14 mouse cellular contexts compared by ENCODE assay signal in the genomic region with DNA sequence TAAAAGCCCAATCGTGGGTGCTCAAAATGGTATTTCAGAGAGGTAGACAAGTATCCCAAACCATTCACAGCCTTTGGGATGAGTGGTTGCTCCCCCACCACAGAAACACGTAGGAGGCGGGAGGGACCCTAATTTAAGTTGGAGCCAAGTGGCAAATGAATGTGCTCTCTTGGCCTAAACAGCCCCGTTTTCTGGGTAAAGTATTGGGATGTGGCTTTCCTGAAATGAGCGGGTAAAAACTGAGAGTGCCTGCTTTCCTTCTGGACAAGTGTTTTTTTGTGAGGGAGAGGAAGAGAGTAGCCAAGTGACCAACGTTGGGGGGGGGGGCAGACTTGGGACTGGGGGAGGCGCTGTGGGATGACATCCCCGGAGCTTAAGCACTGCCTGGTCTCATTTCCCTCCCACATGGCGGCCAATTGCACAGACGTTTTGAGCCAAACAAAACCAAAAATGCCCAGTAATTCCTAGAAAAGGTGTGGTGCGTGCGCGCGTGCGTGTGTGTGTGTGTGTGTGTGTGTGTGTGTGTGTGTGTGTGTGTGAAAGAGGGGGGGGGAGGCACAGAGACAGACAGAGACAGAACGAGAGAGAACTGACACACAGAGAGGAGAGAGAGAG. TPM values are rescaled to one million over a fixed set of nuclear protein-coding genes. Genes with fewer than 3 reads are reported as not detected.
DNase-seq lines count a peak whose midpoint lies in the region; ATAC-seq and TF ChIP-seq lines count a peak whose summit lies in the region.
"Had no signal": no experiment of that assay in that cellular context is flagged by ENCODE, and none has a peak within 500 bp of the region (broad histone marks: within the 10 kb centered on the region; RNA-seq: fewer than 3 reads in every experiment).

No protein-coding gene starts in this region.

- H3K4me1 ChIP-seq in kidney, adult 2 months (ENCODE audit: control insufficient read depth, insufficient read depth, low read length): peaks cover 8% of the 10 kb centered on the region; the same call in 1 of the 2 replicates
- peaks cover 10% of the 10 kb centered on the region for H3K4me1 ChIP-seq in embryonic facial prominence, embryonic 10.5 days
- peaks cover 5% of the 10 kb centered on the region; the same call in 1 of the 2 replicates for H3K4me1 ChIP-seq in hindbrain, embryonic 16.5 days (ENCODE audit: control insufficient read depth, insufficient read depth, low read depth, low read length)

- no peak overlapping the region for H3K9ac ChIP-seq in hindbrain, embryonic 16.5 days (ENCODE audit: low read depth, low read length)
- H3K9ac ChIP-seq: forebrain, embryonic 12.5 days had no signal

- 3% methylated on average over 16 of the region's 16 CpGs for WGBS in kidney, adult 2 months
- 1% methylated on average over 16 of the region's 16 CpGs for WGBS in embryonic facial prominence, embryonic 10.5 days
- WGBS in hindbrain, embryonic 16.5 days: under 1% methylated on average over 16 of the region's 16 CpGs

- intact Hi-C loops in left cerebral cortex, postnatal 10 days (cut with DNase I): no loop called here

- TF ChIP-seq POLR2A in kidney, adult 2 months (IDR thresholded peaks at IDR 0.05; ENCODE audit: low read depth, low read length): no peak

- H3K27ac ChIP-seq in kidney, adult 2 months (ENCODE audit: insufficient read depth, low read depth, low read length): peak overlapping the region; percentile 99
- no peak overlapping the region for H3K27ac ChIP-seq in embryonic facial prominence, embryonic 10.5 days (replicated peaks)
- H3K27ac ChIP-seq in hindbrain, embryonic 16.5 days (ENCODE audit: low read depth, low read length): no peak overlapping the region
- H3K27ac ChIP-seq: forebrain, embryonic 12.5 days had no signal

- H3K36me3 ChIP-seq in kidney, adult 2 months (ENCODE audit: control insufficient read depth, insufficient read depth, low read length): no peaks in the 10 kb centered on the region
- no peaks in the 10 kb centered on the region for H3K36me3 ChIP-seq in embryonic facial prominence, embryonic 10.5 days (replicated peaks)
- no peaks in the 10 kb centered on the region for H3K36me3 ChIP-seq in hindbrain, embryonic 16.5 days (ENCODE audit: control insufficient read depth, insufficient read depth, low read length)
- H3K36me3 ChIP-seq: forebrain, embryonic 12.5 days had no signal

- peak overlapping the region; percentile 97 for H3K4me3 ChIP-seq in kidney, adult 2 months (ENCODE audit: insufficient read depth, low read depth, low read length)
- no peak overlapping the region for H3K4me3 ChIP-seq in embryonic facial prominence, embryonic 10.5 days
- no peak overlapping the region for H3K4me3 ChIP-seq in hindbrain, embryonic 16.5 days (ENCODE audit: low read length)

- no peaks in the 10 kb centered on the region for H3K9me3 ChIP-seq in embryonic facial prominence, embryonic 10.5 days
- H3K9me3 ChIP-seq in hindbrain, embryonic 16.5 days (ENCODE audit: control insufficient read depth, low read length): no peaks in the 10 kb centered on the region
- H3K9me3 ChIP-seq: forebrain, embryonic 12.5 days had no signal

- DNase-seq in kidney, adult 2 months: peak; percentile 54
- DNase-seq in kidney, adult 11 months: no peak
- DNase-seq in embryonic facial prominence, embryonic 10.5 days (ENCODE audit: low spot score): peak; percentile 38
- DNase-seq in neural tube, embryonic 10.5 days (ENCODE audit: extremely low spot score, low spot score): peak; percentile 58
- no peak for DNase-seq in left cerebral cortex, postnatal 10 days (ENCODE audit: extremely low spot score in 1 of 2, low spot score in 2 of 2)
- no peak for DNase-seq in thymus, postnatal 10 days (ENCODE audit: low spot score in 2 of 2)
- DNase-seq: heart, postnatal 10 days; lung, postnatal 36 days; retina, postnatal 1 day had no signal

- no peak for ATAC-seq in hindbrain, embryonic 16.5 days

- no peaks in the 10 kb centered on the region for H3K27me3 ChIP-seq in kidney, adult 2 months (replicated peaks; ENCODE audit: control insufficient read depth, insufficient read depth, low read length)
- peaks cover 100% of the 10 kb centered on the region for H3K27me3 ChIP-seq in embryonic facial prominence, embryonic 10.5 days (replicated peaks; ENCODE audit: low read depth, poor library complexity, severe bottlenecking)
- peaks cover 63% of the 10 kb centered on the region for H3K27me3 ChIP-seq in hindbrain, embryonic 16.5 days (replicated peaks; ENCODE audit: control insufficient read depth, insufficient read depth, low read length)

- H3K4me2 ChIP-seq in hindbrain, embryonic 16.5 days (ENCODE audit: low read length): peak overlapping the region; percentile 14; the same call in 1 of the 2 replicates

- no peak for TF ChIP-seq CTCF in kidney, adult 2 months (conservative IDR thresholded peaks at IDR 0.05; ENCODE audit: insufficient read depth, insufficient read length, low read depth, low read length)

RNA-seq across cellular contexts. Expression of a gene that starts 0.7 kb away (rescaled TPM):
- polyA plus RNA-seq in kidney, adult 2 months (2012; rRNA removed): 10.2 and 10.7 TPM in 2 replicates
- polyA plus RNA-seq in embryonic facial prominence, embryonic 10.5 days (2016; fragmentation: Nextera tagmentation; extraction: Ambion mirVana): 1.7 and 6.9 TPM in 2 replicates
- 43.8 and 48.0 TPM in 2 replicates for polyA plus RNA-seq in hindbrain, embryonic 16.5 days (2015; fragmentation: Nextera tagmentation; extraction: Ambion mirVana)
- total RNA-seq in left cerebral cortex, postnatal 10 days (2021): not detected
- total RNA-seq: heart, postnatal 10 days; layer of hippocampus, adult 18-20 months; liver, adult 2 months had no signal
- polyA plus RNA-seq: cortical plate, adult 2 months; forebrain, embryonic 12.5 days; liver, adult 2 months had no signal

RNA-seq across cellular contexts. Expression of a gene that starts 0.7 kb away (rescaled TPM):
- 20.3 and 31.4 TPM in 2 replicates for polyA plus RNA-seq in kidney, adult 2 months (2012; rRNA removed)
- not detected in 2 replicates for polyA plus RNA-seq in embryonic facial prominence, embryonic 10.5 days (2016; fragmentation: Nextera tagmentation; extraction: Ambion mirVana)
- polyA plus RNA-seq in hindbrain, embryonic 16.5 days (2015; fragmentation: Nextera tagmentation; extraction: Ambion mirVana): 2.2 and 2.3 TPM in 2 replicates
- total RNA-seq in left cerebral cortex, postnatal 10 days (2021): not detected
- total RNA-seq: layer of hippocampus, adult 18-20 months had no signal
- polyA plus RNA-seq: cortical plate, adult 2 months; forebrain, embryonic 12.5 days had no signal

RNA-seq across cellular contexts. Expression of a gene that starts 6.6 kb away (rescaled TPM):
- polyA plus RNA-seq in kidney, adult 2 months (2012; rRNA removed): 45.8 and 46.2 TPM in 2 replicates
- not detected in 2 replicates for polyA plus RNA-seq in embryonic facial prominence, embryonic 10.5 days (2016; fragmentation: Nextera tagmentation; extraction: Ambion mirVana)
- 0.66 and 1.1 TPM in 2 replicates for polyA plus RNA-seq in hindbrain, embryonic 16.5 days (2015; fragmentation: Nextera tagmentation; extraction: Ambion mirVana)
- not detected for total RNA-seq in left cerebral cortex, postnatal 10 days (2021)
- total RNA-seq: layer of hippocampus, adult 18-20 months; liver, adult 2 months had no signal
- polyA plus RNA-seq: cortical plate, adult 2 months; forebrain, embryonic 12.5 days had no signal

RNA-seq across cellular contexts. Expression of a gene that starts 13.5 kb away (rescaled TPM):
- polyA plus RNA-seq in kidney, adult 2 months (2012; rRNA removed): 23.9 and 26.0 TPM in 2 replicates
- polyA plus RNA-seq in embryonic facial prominence, embryonic 10.5 days (2016; fragmentation: Nextera tagmentation; extraction: Ambion mirVana): not detected in 2 replicates
- polyA plus RNA-seq in hindbrain, embryonic 16.5 days (2015; fragmentation: Nextera tagmentation; extraction: Ambion mirVana): 0.07 TPM in 1 of 2 replicates, not detected in the other
- not detected for total RNA-seq in left cerebral cortex, postnatal 10 days (2021)
- total RNA-seq: layer of hippocampus, adult 18-20 months; liver, adult 2 months had no signal
- polyA plus RNA-seq: cortical plate, adult 2 months; forebrain, embryonic 12.5 days; liver, adult 2 months had no signal

RNA-seq across cellular contexts. Expression of a gene that starts 15.5 kb away (rescaled TPM):
- polyA plus RNA-seq in kidney, adult 2 months (2012; rRNA removed): 5.5 and 7.8 TPM in 2 replicates
- polyA plus RNA-seq in embryonic facial prominence, embryonic 10.5 days (2016; fragmentation: Nextera tagmentation; extraction: Ambion mirVana): not detected in 2 replicates
- polyA plus RNA-seq in hindbrain, embryonic 16.5 days (2015; fragmentation: Nextera tagmentation; extraction: Ambion mirVana): 0.45 and 0.72 TPM in 2 replicates
- total RNA-seq in left cerebral cortex, postnatal 10 days (2021): not detected
- total RNA-seq: heart, postnatal 10 days; layer of hippocampus, adult 18-20 months; liver, adult 2 months had no signal
- polyA plus RNA-seq: cortical plate, adult 2 months; forebrain, embryonic 12.5 days; liver, adult 2 months had no signal

Comparison
In these comparisons a context has a peak if more than half of its experiments do, and no peak if none do; other contexts are left out.
1. DNase-seq: peak in kidney, adult 2 months (single experiment), embryonic facial prominence, embryonic 10.5 days (single experiment) and neural tube, embryonic 10.5 days (single experiment); none in kidney, adult 11 months (single experiment), left cerebral cortex, postnatal 10 days (0 of 2) and thymus, postnatal 10 days (0 of 2).
2. RNA of a gene that starts 6.6 kb away (polyA plus RNA-seq): 45.8 to 46.2 TPM in kidney, adult 2 months; 0.66 to 1.1 TPM in hindbrain, embryonic 16.5 days and not detected in embryonic facial prominence, embryonic 10.5 days; every median in the first group is over 10 times any median in the second.